ENCODE assay signal across 28 mouse cellular contexts in genomic region chr11:30104177-30104576, GRCm38 (mm10).
"Had no signal": no experiment of that assay in that cellular context is flagged by ENCODE, and none has a peak within 500 bp of the region (broad histone marks: within the 10 kb centered on the region; RNA-seq: fewer than 3 reads in every experiment).

No protein-coding gene starts in this region.

- ATAC-seq: forebrain, embryonic 13.5 days; forebrain, embryonic 14.5 days; forebrain, embryonic 16.5 days; forebrain, postnatal 0 days had no signal

- H3K27ac ChIP-seq: embryonic facial prominence, embryonic 10.5 days; embryonic facial prominence, embryonic 12.5 days; embryonic facial prominence, embryonic 13.5 days; embryonic facial prominence, embryonic 15.5 days; forebrain, embryonic 10.5 days; forebrain, embryonic 12.5 days; forebrain, embryonic 13.5 days; gastrocnemius, adult 2 months; heart, adult 2 months had no signal

- H3K9me3 ChIP-seq: embryonic facial prominence, embryonic 10.5 days; embryonic facial prominence, embryonic 12.5 days; embryonic facial prominence, embryonic 13.5 days; embryonic facial prominence, embryonic 15.5 days; forebrain, embryonic 10.5 days; forebrain, embryonic 12.5 days; forebrain, embryonic 13.5 days had no signal

- H3K4me3 ChIP-seq: embryonic facial prominence, embryonic 10.5 days; embryonic facial prominence, embryonic 12.5 days; embryonic facial prominence, embryonic 13.5 days; embryonic facial prominence, embryonic 15.5 days; erythroblast, embryonic 14.5 days; forebrain, embryonic 10.5 days; forebrain, embryonic 12.5 days; forebrain, embryonic 13.5 days; gastrocnemius, adult 2 months; heart, adult 2 months had no signal

- H3K4me2 ChIP-seq: embryonic facial prominence, embryonic 12.5 days; embryonic facial prominence, embryonic 13.5 days; embryonic facial prominence, embryonic 15.5 days; forebrain, embryonic 12.5 days; forebrain, embryonic 13.5 days had no signal

- H3K4me1 ChIP-seq: embryonic facial prominence, embryonic 10.5 days; embryonic facial prominence, embryonic 12.5 days; embryonic facial prominence, embryonic 13.5 days; embryonic facial prominence, embryonic 15.5 days; forebrain, embryonic 10.5 days; forebrain, embryonic 12.5 days; forebrain, embryonic 13.5 days had no signal

- H3K9ac ChIP-seq: embryonic facial prominence, embryonic 12.5 days; embryonic facial prominence, embryonic 13.5 days; embryonic facial prominence, embryonic 15.5 days; forebrain, embryonic 12.5 days; forebrain, embryonic 13.5 days; forebrain, postnatal 0 days had no signal

- H3K27me3 ChIP-seq: embryonic facial prominence, embryonic 12.5 days; embryonic facial prominence, embryonic 13.5 days; embryonic facial prominence, embryonic 15.5 days; forebrain, embryonic 12.5 days; forebrain, embryonic 13.5 days had no signal

- DNase-seq: cerebellum, adult 18-20 months; cerebellum, adult 2 months; cerebellum, adult 8-10 months; cerebellum, adult 9-10 months; cerebellum, adult 9-11 months; cerebellum, postnatal 10 days; cerebellum, postnatal 14 days; cerebellum, postnatal 25 days; cerebellum, postnatal 36 days; embryo, embryonic 11 days; forebrain, postnatal 0 days; gastrocnemius, adult 2 months; gastrocnemius, postnatal 10 days; gastrocnemius, postnatal 14 days; gastrocnemius, postnatal 25 days; gastrocnemius, postnatal 36 days; heart, adult 18-20 months; heart, adult 2 months had no signal
